Mouse (Mus musculus) kidney, adult 8-10 months (tissue): ENCODE measurements at regions not wholly inside any gene's neighbourhood (a gene's known extent, or its start where the extent isn't known, plus 50 kb on each side); places are given as distances from the start of the nearest gene placed in this dataset.

Source experiments
- DNase-seq, 2 experiments: peaks; one replicate each; pipeline ENCODE4 v3.0.0; 2022

DNA sequence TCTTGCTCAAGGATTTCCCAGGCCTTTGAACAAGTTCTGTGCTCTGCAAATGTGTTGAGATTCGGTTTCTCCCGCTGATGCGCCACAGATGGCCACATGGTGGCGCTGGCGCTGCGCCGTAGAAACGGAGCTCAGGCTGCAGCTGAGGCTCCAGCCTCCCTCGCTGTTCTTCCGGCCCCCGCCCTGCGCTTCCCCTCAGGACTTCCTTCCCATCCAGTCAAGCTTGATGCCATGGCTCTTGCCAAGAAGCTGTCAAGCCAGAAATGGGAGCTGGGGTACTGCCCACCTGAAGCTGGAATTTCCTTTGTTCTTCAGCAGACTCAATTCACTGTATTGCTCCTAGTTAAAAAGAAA, 263.9 kb downstream of the Mpdz start:
- peak; percentile 90 for DNase-seq

DNA sequence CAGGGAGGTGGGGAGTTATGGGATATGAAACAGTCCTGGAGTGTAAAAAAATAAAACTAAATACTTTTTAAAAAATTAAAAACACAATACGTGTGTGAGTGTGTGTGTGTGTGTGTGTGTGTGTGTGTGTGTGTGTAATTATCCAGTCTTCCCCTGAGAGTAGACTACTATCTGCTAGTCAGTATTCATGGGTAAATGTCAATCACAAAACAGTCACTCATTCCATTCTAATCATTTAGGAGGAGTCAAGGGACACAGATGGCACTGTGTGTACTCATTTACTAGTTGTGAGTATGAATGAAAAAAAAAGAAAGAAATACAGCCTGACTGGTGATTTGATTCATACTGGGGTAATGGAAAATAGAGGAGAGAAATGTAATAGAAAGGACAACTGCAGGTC, 226.5 kb downstream of the Mpdz start:
- DNase-seq: no peak

DNA sequence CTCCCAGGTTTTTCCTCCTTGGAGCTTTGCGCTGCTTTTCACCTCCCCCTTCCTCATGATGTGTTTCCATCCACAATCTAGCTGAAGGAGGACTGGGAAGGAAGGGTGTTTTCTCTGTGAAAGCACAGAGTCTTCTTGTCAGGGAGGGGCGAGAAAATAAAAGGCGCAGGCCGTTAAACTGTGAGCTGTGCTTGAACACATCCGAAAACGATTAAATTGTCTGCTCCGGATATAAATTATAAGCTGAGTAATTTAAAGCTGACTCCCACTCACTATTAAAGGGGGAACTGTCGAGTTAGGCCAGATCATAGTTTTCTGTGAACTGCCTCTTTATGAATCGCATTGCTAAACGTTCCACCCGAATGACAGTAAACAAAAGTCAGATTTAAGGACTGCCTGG, 224.6 kb downstream of the Mpdz start:
- DNase-seq: no peak

DNA sequence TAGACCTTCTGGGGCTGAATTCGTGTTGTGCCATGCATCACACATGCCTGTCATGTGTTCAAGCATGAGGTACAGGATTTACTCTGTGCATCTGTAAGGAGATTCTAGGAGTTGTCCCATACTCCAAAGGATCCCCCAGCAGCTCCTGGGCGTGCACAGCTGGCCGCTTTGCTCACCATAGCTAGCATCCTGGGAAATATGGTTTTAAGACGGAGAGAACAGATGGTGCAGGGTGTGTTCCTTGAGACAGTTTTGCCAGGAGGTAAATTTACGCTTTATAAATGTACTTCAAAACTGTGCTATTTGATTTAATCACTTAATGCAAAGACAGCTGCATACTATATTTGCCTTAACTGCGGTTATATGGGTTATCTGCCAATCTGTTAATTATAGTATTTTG, 220.6 kb downstream of the Mpdz start:
- DNase-seq: no peak

DNA sequence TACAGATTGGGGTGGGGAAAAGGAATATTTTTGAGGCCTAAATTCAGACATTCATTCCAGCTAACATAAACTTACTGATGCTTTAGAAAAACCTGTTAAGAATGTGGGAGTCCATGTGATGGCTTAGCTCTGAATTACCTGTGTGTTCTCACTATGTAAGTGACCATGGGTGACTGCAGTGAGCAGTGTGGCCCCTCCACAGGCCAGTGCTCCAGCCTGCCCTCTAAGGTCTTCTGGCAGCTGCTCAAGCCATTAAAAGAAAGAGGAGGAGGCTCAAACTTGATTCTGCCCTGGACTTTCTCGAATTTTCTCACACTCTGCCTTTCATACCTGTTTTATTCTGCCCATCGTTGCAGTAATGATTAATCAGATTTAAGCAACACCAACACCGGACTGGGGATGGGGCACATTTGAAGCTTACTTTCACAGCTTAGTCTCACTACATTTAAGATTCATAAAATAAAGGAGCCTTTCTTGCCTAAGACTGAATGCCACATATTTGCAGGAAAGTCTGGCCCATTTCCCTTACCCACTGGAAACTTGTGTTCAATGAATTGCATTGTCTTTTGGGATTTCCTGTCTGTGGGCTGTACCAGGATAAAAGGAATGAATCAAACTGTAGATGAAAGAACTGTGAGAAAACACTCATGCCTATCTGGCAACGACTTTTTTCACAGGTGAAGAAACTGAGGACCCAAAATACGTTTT, 220.0 kb downstream of the Mpdz start:
- peak in 1 of 2 experiments; percentile 13 for DNase-seq
